Mouse (Mus musculus) kidney, postnatal 0 days (tissue): ENCODE measurements at regions not wholly inside any gene's neighbourhood (a gene's known extent, or its start where the extent isn't known, plus 50 kb on each side); places are given as distances from the start of the nearest gene placed in this dataset.
A peak's percentile ranks its signal among the peaks of the same experiment; 100 is the strongest.

ENCODE experiments used
- ATAC-seq: fragments of 200-750 bp; cut with Nextera tagmentation; replicated peaks from 2 replicates; pipeline ENCODE4 v1.8.0; 2017; ENCODE audit warnings: low read depth, moderate number of reproducible peaks, moderate TSS enrichment, moderate library complexity; ENCODE audit not compliant: low FRiP score
- DNase-seq: peaks from one replicate; pipeline ENCODE4 v3.0.0-alpha.2; 2016; ENCODE audit warnings: low spot score
- H3K27ac ChIP-seq: fragments of 300-500 bp; sonication (generic); 2 replicates; pipeline ENCODE4 v1.5.1; 2014; ENCODE audit warnings: mild to moderate bottlenecking
- H3K27me3 ChIP-seq: fragments of 300-500 bp; sonication (generic); 2 replicates; pipeline ENCODE4 v1.6.1; 2014; ENCODE audit warnings: low read length, mixed read lengths; ENCODE audit not compliant: insufficient read depth
- H3K36me3 ChIP-seq: fragments of 300-500 bp; sonication (generic); 2 replicates; pipeline ENCODE4 v1.6.1; 2014; ENCODE audit warnings: low read length, mixed read lengths; ENCODE audit not compliant: insufficient read depth
- H3K4me1 ChIP-seq: fragments of 300-500 bp; sonication (generic); replicated peaks from 2 replicates; pipeline ENCODE4 v1.6.1; 2014; ENCODE audit warnings: antibody characterized with exemption, low read length, mixed read lengths; ENCODE audit not compliant: insufficient read depth
- H3K4me2 ChIP-seq: fragments of 300-500 bp; sonication (generic); 2 replicates; pipeline ENCODE4 v1.6.1; 2014; ENCODE audit warnings: mild to moderate bottlenecking, low read length, moderate library complexity, mixed read lengths
- H3K4me3 ChIP-seq: fragments of 300-500 bp; sonication (generic); replicated peaks from 2 replicates; pipeline ENCODE4 v1.5.1; 2014; ENCODE audit warnings: low read depth, low read length
- H3K9ac ChIP-seq: fragments of 300-500 bp; sonication (generic); 2 replicates; pipeline ENCODE4 v1.6.1; 2014; ENCODE audit warnings: low read depth, low read length
- H3K9me3 ChIP-seq: fragments of 300-500 bp; sonication (generic); replicated peaks from 2 replicates; pipeline ENCODE4 v1.6.1; 2016; ENCODE audit warnings: low read length, inconsistent platforms, mixed read lengths
- CTCF ChIP-seq: IDR thresholded peaks from 2 replicates; pipeline ENCODE4 v1.5.1; 2016; ENCODE audit warnings: antibody characterized with exemption, low read depth, mild to moderate bottlenecking, moderate library complexity
- WGBS: fragments of 180-500 bp; shearing (Covaris S2); extraction: QIAGEN DNeasy Blood & Tissue Kit; methylation state at CpG from one replicate; pipeline ENCODE4 v1.1.7; 2014; 5-methylcytosine and 5-hydroxymethylcytosine counted together

GRCm38 (mm10) chr17:83137720-83138119, 77.4 kb upstream of the Pkdcc start:
- TF ChIP-seq CTCF: no peak
- DNase-seq: no peak
- no peak for ATAC-seq
- Histone ChIP-seq H3K27ac (no peak overlapping the region), H3K4me3 (no peak overlapping the region), H3K27me3 (no peaks in the 10 kb centered on the region), H3K4me1 (peaks cover 14% of the 10 kb centered on the region), H3K9ac (no peak overlapping the region), H3K4me2 (no peak overlapping the region), H3K36me3 (no peaks in the 10 kb centered on the region), H3K9me3 (no peaks in the 10 kb centered on the region)
- WGBS: 77% methylated on average over 7 of the region's 7 CpGs

GRCm38 (mm10) chr17:83138493-83139417, 76.3 kb upstream of the Pkdcc start:
- peak; percentile 87 for DNase-seq
- peak overlapping the region; percentile 3; the same call in 1 of the 2 replicates for H3K27ac ChIP-seq

GRCm38 (mm10) chr17:83148371-83148929, 66.6 kb upstream of the Pkdcc start:
- 0 out of 2 replicates have a peak overlapping the region, but pooled peaks have one; percentile 10 for H3K27ac ChIP-seq
- WGBS: 33% methylated on average over 15 of the region's 15 CpGs
- TF ChIP-seq CTCF: no peak
- H3K9me3 ChIP-seq: no peaks in the 10 kb centered on the region
- no peak overlapping the region for H3K4me3 ChIP-seq
- H3K4me1 ChIP-seq: peaks cover 7% of the 10 kb centered on the region; the same call in 1 of the 2 replicates
- no peaks in the 10 kb centered on the region for H3K36me3 ChIP-seq
- no peak overlapping the region for H3K9ac ChIP-seq
- DNase-seq (peak; percentile 87), ATAC-seq (peak; percentile 29; the same call in 1 of the 2 replicates)
- H3K27me3 ChIP-seq: no peaks in the 10 kb centered on the region
- no peak overlapping the region for H3K4me2 ChIP-seq

More at GRCm38 (mm10) chr17:83138493-83139417, 76.3 kb upstream of the Pkdcc start:
- Histone ChIP-seq H3K4me2 (no peak overlapping the region), H3K27me3 (no peaks in the 10 kb centered on the region), H3K4me1 (peaks cover 7% of the 10 kb centered on the region), H3K36me3 (no peaks in the 10 kb centered on the region), H3K9ac (no peak overlapping the region), H3K4me3 (no peak overlapping the region), H3K9me3 (no peaks in the 10 kb centered on the region)
- no peak for TF ChIP-seq CTCF
- ATAC-seq: peak; percentile 52
- 30% methylated on average over 11 of the region's 11 CpGs for WGBS

- ATAC-seq: no peak
- Histone ChIP-seq H3K27me3 (no peaks in the 10 kb centered on the region), H3K4me1 (peaks cover 7% of the 10 kb centered on the region; the same call in 1 of the 2 replicates), H3K9me3 (no peaks in the 10 kb centered on the region), H3K4me3 (no peak overlapping the region), H3K36me3 (no peaks in the 10 kb centered on the region), H3K27ac (no peak overlapping the region), H3K9ac (no peak overlapping the region), H3K4me2 (no peak overlapping the region)
- WGBS: 85% methylated on average over 6 of the region's 6 CpGs
- no peak for TF ChIP-seq CTCF
- no peak for DNase-seq
Observed at GRCm38 (mm10) chr17:83149336-83149735, 65.8 kb upstream of the Pkdcc start.

GRCm38 (mm10) chr17:83155106-83155505, 60.0 kb upstream of the Pkdcc start:
- no peak for TF ChIP-seq CTCF
- H3K4me1 ChIP-seq: 0 out of 2 replicates have a peak, but pooled peaks cover 4% of the 10 kb centered on the region
- H3K9ac ChIP-seq: no peak overlapping the region
- no peaks in the 10 kb centered on the region for H3K36me3 ChIP-seq
- H3K9me3 ChIP-seq: no peaks in the 10 kb centered on the region
- H3K4me3 ChIP-seq: no peak overlapping the region
- no peak overlapping the region for H3K27ac ChIP-seq
- no peaks in the 10 kb centered on the region for H3K27me3 ChIP-seq
- 96% methylated on average over 4 of the region's 4 CpGs for WGBS
- no peak for DNase-seq
- H3K4me2 ChIP-seq: no peak overlapping the region
- no peak for ATAC-seq

- ATAC-seq (no peak), DNase-seq (no peak)
- H3K4me3 ChIP-seq: no peak overlapping the region
- no peaks in the 10 kb centered on the region for H3K9me3 ChIP-seq
- no peak overlapping the region for H3K4me2 ChIP-seq
- H3K27me3 ChIP-seq: no peaks in the 10 kb centered on the region
- no peak for TF ChIP-seq CTCF
- H3K27ac ChIP-seq: no peak overlapping the region
- H3K9ac ChIP-seq: no peak overlapping the region
- 33% methylated on average over 8 of the region's 8 CpGs for WGBS
- H3K36me3 ChIP-seq: no peaks in the 10 kb centered on the region
- 0 out of 2 replicates have a peak, but pooled peaks cover 4% of the 10 kb centered on the region for H3K4me1 ChIP-seq
Observed at GRCm38 (mm10) chr17:83156682-83157081, 58.4 kb upstream of the Pkdcc start.
